Mouse (Mus musculus) forebrain, embryonic 14.5 days (tissue): ENCODE data around the gene Efcc1. TPM values are rescaled to one million over a fixed set of nuclear protein-coding genes. Genes with fewer than 3 reads are reported as not detected.
A peak's percentile ranks its signal among the peaks of the same experiment; 100 is the strongest.

Experiments used
- ATAC-seq: fragments of 200-750 bp; cut with Nextera tagmentation; 2 replicates; pipeline ENCODE4 v1.8.0; 2017; ENCODE audit warnings: mild to moderate bottlenecking, moderate library complexity
- DNase-seq: peaks from one replicate; pipeline ENCODE4 v3.0.0-alpha.2; 2015; ENCODE audit warnings: low spot score
- H3K27ac ChIP-seq: fragments of 300-500 bp; sonication (generic); 2 replicates; pipeline ENCODE4 v1.5.1; 2014; ENCODE audit warnings: low read depth, mild to moderate bottlenecking, control low read depth, low read length, moderate library complexity
- H3K27me3 ChIP-seq: fragments of 300-500 bp; sonication (generic); replicated peaks from 2 replicates; pipeline ENCODE4 v1.6.1; 2014; ENCODE audit warnings: low read length, control low read depth, mixed read lengths; ENCODE audit not compliant: control insufficient read depth, insufficient read depth
- H3K36me3 ChIP-seq: fragments of 300-500 bp; sonication (generic); 2 replicates; pipeline ENCODE4 v1.6.1; 2014; ENCODE audit warnings: low read length, control low read depth; ENCODE audit not compliant: control insufficient read depth, insufficient read depth
- H3K4me1 ChIP-seq: fragments of 300-500 bp; sonication (generic); 2 replicates; pipeline ENCODE4 v1.6.1; 2014; ENCODE audit warnings: antibody characterized with exemption, low read length, control low read depth; ENCODE audit not compliant: control insufficient read depth, insufficient read depth
- H3K4me2 ChIP-seq: fragments of 300-500 bp; sonication (generic); 2 replicates; pipeline ENCODE4 v1.6.1; 2014; ENCODE audit warnings: mild to moderate bottlenecking, control low read depth, low read length
- H3K4me3 ChIP-seq: fragments of 300-500 bp; sonication (generic); 2 replicates; pipeline ENCODE4 v1.5.1; 2014; ENCODE audit warnings: low read depth, low read length, control low read depth
- H3K9ac ChIP-seq: fragments of 300-500 bp; sonication (generic); 2 replicates; pipeline ENCODE4 v1.6.1; 2014; ENCODE audit warnings: mild to moderate bottlenecking, low read length, control low read depth, moderate library complexity
- H3K9me3 ChIP-seq: fragments of 300-500 bp; sonication (generic); replicated peaks from 2 replicates; pipeline ENCODE4 v1.6.1; 2016; ENCODE audit warnings: low read length, control low read depth, mixed read lengths; ENCODE audit not compliant: control insufficient read depth
- WGBS: fragments of 180-500 bp; shearing (Covaris S2); extraction: QIAGEN DNeasy Blood & Tissue Kit; methylation state at CpG from one replicate; pipeline ENCODE4 v1.1.7; 2014; 5-methylcytosine and 5-hydroxymethylcytosine counted together
- polyA plus RNA-seq: library from polyadenylated mRNA; unstranded; fragments of >200 nt; fragmentation: Nextera tagmentation; extraction: Ambion mirVana; gene quantifications from 2 replicates; pipeline ENCODE4 v1.2.1, GENCODE M21; 2014

The Efcc1 gene
- polyA plus RNA-seq, 1 experiment from 2014 or later: 0.89 TPM

GRCm38 (mm10) chr6:87728102-87728501, 2.6 kb upstream of the Efcc1 start:
- peaks cover 5% of the 10 kb centered on the region; the same call in 1 of the 2 replicates for H3K4me1 ChIP-seq
- H3K4me2 ChIP-seq: no peak overlapping the region
- no peaks in the 10 kb centered on the region for H3K36me3 ChIP-seq
- H3K27ac ChIP-seq: no peak overlapping the region
- DNase-seq: no peak
- H3K27me3 ChIP-seq: peaks cover 38% of the 10 kb centered on the region
- 77% methylated on average over 3 of the region's 3 CpGs for WGBS
- no peak overlapping the region for H3K9ac ChIP-seq
- H3K9me3 ChIP-seq: no peaks in the 10 kb centered on the region
- H3K4me3 ChIP-seq: no peak overlapping the region
- no peak for ATAC-seq

- Histone ChIP-seq H3K4me2 (peak overlapping the region; percentile 84), H3K9ac (peak overlapping the region; percentile 59; the same call in 1 of the 2 replicates), H3K27me3 (peaks cover 51% of the 10 kb centered on the region), H3K36me3 (no peaks in the 10 kb centered on the region), H3K27ac (no peak overlapping the region; the same call in 1 of the 2 replicates), H3K9me3 (no peaks in the 10 kb centered on the region), H3K4me1 (peaks cover 5% of the 10 kb centered on the region; the same call in 1 of the 2 replicates), H3K4me3 (peak overlapping the region; percentile 48)
- DNase-seq: no peak
- ATAC-seq: no peak
- 16% methylated on average over 13 of the region's 13 CpGs for WGBS
Measured at GRCm38 (mm10) chr6:87730141-87730540, 528 bp upstream of the Efcc1 start.

- peaks cover 51% of the 10 kb centered on the region for H3K27me3 ChIP-seq
- no peak overlapping the region for H3K27ac ChIP-seq
- peak overlapping the region; percentile 59 for H3K9ac ChIP-seq
- DNase-seq (no peak), ATAC-seq (peak; percentile 61; the same call in 1 of the 2 replicates)
- H3K4me2 ChIP-seq: peak overlapping the region; percentile 84
- H3K4me1 ChIP-seq: peaks cover 5% of the 10 kb centered on the region; the same call in 1 of the 2 replicates
- no peaks in the 10 kb centered on the region for H3K9me3 ChIP-seq
- H3K4me3 ChIP-seq: peak overlapping the region; percentile 48
- 2% methylated on average over 18 of the region's 19 CpGs for WGBS
- no peaks in the 10 kb centered on the region for H3K36me3 ChIP-seq
Measured at GRCm38 (mm10) chr6:87731463-87732095, 910 bp downstream of the Efcc1 start.

- DNase-seq (peak; percentile 41), ATAC-seq (peak; percentile 24; the same call in 1 of the 2 replicates)
- Histone ChIP-seq H3K9ac (peak overlapping the region; percentile 46; the same call in 1 of the 2 replicates), H3K4me2 (peak overlapping the region; percentile 84), H3K9me3 (no peaks in the 10 kb centered on the region), H3K4me1 (peaks cover 5% of the 10 kb centered on the region; the same call in 1 of the 2 replicates), H3K27ac (no peak overlapping the region), H3K27me3 (peaks cover 51% of the 10 kb centered on the region), H3K36me3 (no peaks in the 10 kb centered on the region), H3K4me3 (peak overlapping the region; percentile 33)
- under 1% methylated on average over 42 of the region's 53 CpGs for WGBS
Measured at GRCm38 (mm10) chr6:87732151-87733011, 1.7 kb downstream of the Efcc1 start.

GRCm38 (mm10) chr6:87733131-87733930, 2.7 kb downstream of the Efcc1 start:
- H3K27ac ChIP-seq: no peak overlapping the region
- H3K4me1 ChIP-seq: peaks cover 5% of the 10 kb centered on the region; the same call in 1 of the 2 replicates
- H3K4me2 ChIP-seq: peak overlapping the region; percentile 67
- H3K9ac ChIP-seq: no peak overlapping the region
- ATAC-seq (no peak), DNase-seq (peak; percentile 39)
- peaks cover 51% of the 10 kb centered on the region for H3K27me3 ChIP-seq
- 26% methylated on average over 14 of the region's 14 CpGs for WGBS
- H3K9me3 ChIP-seq: no peaks in the 10 kb centered on the region
- H3K36me3 ChIP-seq: no peaks in the 10 kb centered on the region
- peak overlapping the region; percentile 33 for H3K4me3 ChIP-seq

- WGBS: 75% methylated on average over 5 of the region's 5 CpGs
- DNase-seq: no peak
- H3K36me3 ChIP-seq: no peaks in the 10 kb centered on the region
- H3K9me3 ChIP-seq: no peaks in the 10 kb centered on the region
- ATAC-seq: no peak
- no peak overlapping the region for H3K4me2 ChIP-seq
- no peak overlapping the region for H3K4me3 ChIP-seq
- H3K27ac ChIP-seq: no peak overlapping the region
- no peak overlapping the region for H3K9ac ChIP-seq
- peaks cover 51% of the 10 kb centered on the region for H3K27me3 ChIP-seq
- peaks cover 5% of the 10 kb centered on the region; the same call in 1 of the 2 replicates for H3K4me1 ChIP-seq
Measured at GRCm38 (mm10) chr6:87734136-87734535, 3.5 kb downstream of the Efcc1 start.

GRCm38 (mm10) chr6:87736923-87737322, 6.3 kb downstream of the Efcc1 start:
- Histone ChIP-seq H3K9ac (no peak overlapping the region), H3K9me3 (no peaks in the 10 kb centered on the region), H3K4me1 (no peaks in the 10 kb centered on the region), H3K4me3 (no peak overlapping the region), H3K27me3 (peaks cover 25% of the 10 kb centered on the region), H3K27ac (no peak overlapping the region), H3K36me3 (no peaks in the 10 kb centered on the region), H3K4me2 (no peak overlapping the region)
- 82% methylated on average over 4 of the region's 4 CpGs for WGBS
- DNase-seq: no peak
- ATAC-seq: no peak

- H3K4me3 ChIP-seq: no peak overlapping the region
- no peaks in the 10 kb centered on the region for H3K9me3 ChIP-seq
- H3K4me1 ChIP-seq: no peaks in the 10 kb centered on the region
- 31% methylated on average over 4 of the region's 4 CpGs for WGBS
- H3K9ac ChIP-seq: no peak overlapping the region
- ATAC-seq: no peak
- H3K4me2 ChIP-seq: no peak overlapping the region
- DNase-seq: no peak
- no peaks in the 10 kb centered on the region for H3K36me3 ChIP-seq
- no peak overlapping the region for H3K27ac ChIP-seq
- peaks cover 14% of the 10 kb centered on the region for H3K27me3 ChIP-seq
Measured at GRCm38 (mm10) chr6:87737921-87738626, 7.4 kb downstream of the Efcc1 start.
